Mouse (Mus musculus) heart, embryonic 15.5 days (tissue): Measurements from ENCODE around the gene Med13l. TPM values are rescaled to one million over a fixed set of nuclear protein-coding genes. Genes with fewer than 3 reads are reported as not detected.

Experiments used
- ATAC-seq: fragments of 200-750 bp; cut with Nextera tagmentation; replicated peaks from 2 replicates; pipeline ENCODE4 v1.8.0; 2017; ENCODE audit warnings: low read depth, moderate TSS enrichment; ENCODE audit not compliant: insufficient number of reproducible peaks, insufficient read depth, low FRiP score
- H3K27ac ChIP-seq: fragments of 300-500 bp; sonication (generic); 2 replicates; pipeline ENCODE4 v1.5.1; 2015; ENCODE audit warnings: mild to moderate bottlenecking, inconsistent platforms
- H3K27me3 ChIP-seq: fragments of 300-500 bp; sonication (generic); 2 replicates; pipeline ENCODE4 v1.6.1; 2015; ENCODE audit warnings: inconsistent platforms
- H3K36me3 ChIP-seq: fragments of 300-500 bp; sonication (generic); 2 replicates; pipeline ENCODE4 v1.6.1; 2015; ENCODE audit warnings: mild to moderate bottlenecking, inconsistent platforms
- H3K4me1 ChIP-seq: fragments of 300-500 bp; sonication (generic); replicated peaks from 2 replicates; pipeline ENCODE4 v1.6.1; 2015; ENCODE audit warnings: inconsistent platforms
- H3K4me2 ChIP-seq: fragments of 300-500 bp; sonication (generic); 2 replicates; pipeline ENCODE4 v1.6.1; 2015; ENCODE audit warnings: inconsistent platforms, mild to moderate bottlenecking, moderate library complexity
- H3K4me3 ChIP-seq: fragments of 300-500 bp; sonication (generic); 2 replicates; pipeline ENCODE4 v1.5.1; 2015; ENCODE audit warnings: mild to moderate bottlenecking, inconsistent platforms
- H3K9ac ChIP-seq: fragments of 300-500 bp; sonication (generic); 2 replicates; pipeline ENCODE4 v1.6.1; 2015; ENCODE audit warnings: mild to moderate bottlenecking, inconsistent platforms
- H3K9me3 ChIP-seq: fragments of 300-500 bp; sonication (generic); replicated peaks from 2 replicates; pipeline ENCODE4 v1.6.1; 2016; ENCODE audit warnings: inconsistent platforms
- WGBS: fragments of 180-500 bp; shearing (Covaris S2); methylation state at CpG from one replicate; pipeline ENCODE4 v1.1.7; 2015; ENCODE audit warnings: mixed read lengths; 5-methylcytosine and 5-hydroxymethylcytosine counted together
- polyA plus RNA-seq: library from polyadenylated mRNA; unstranded; fragments of >200 nt; fragmentation: Nextera tagmentation; extraction: Ambion mirVana; gene quantifications from 2 replicates; pipeline ENCODE4 v1.2.1, GENCODE M21; 2015

Gene Med13l
- polyA plus RNA-seq, 1 experiment from 2014 or later, result 6.1 TPM

DNA sequence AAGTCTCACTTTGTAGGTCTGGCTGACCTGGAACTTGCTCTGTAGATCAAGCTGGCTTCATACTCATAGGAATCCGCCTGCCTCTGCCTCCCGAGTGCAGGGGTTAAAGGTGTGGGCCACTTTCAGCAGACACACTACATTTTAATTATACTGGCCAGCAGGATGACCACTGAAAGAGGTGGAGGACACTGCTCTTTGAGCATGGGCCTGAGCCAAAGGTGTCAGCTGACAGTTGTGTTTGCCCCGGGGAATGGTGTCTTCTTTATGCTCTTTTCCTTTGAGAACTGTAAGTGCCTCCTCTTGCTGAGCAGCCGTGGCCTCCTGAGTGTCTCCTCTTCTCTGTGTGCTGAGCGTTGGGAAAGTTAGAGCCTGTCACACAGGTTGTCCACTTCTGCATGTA lies 35.4 kb downstream of the Med13l start:
- Histone ChIP-seq H3K9me3 (no peaks in the 10 kb centered on the region), H3K4me3 (no peak overlapping the region), H3K4me1 (peaks cover 54% of the 10 kb centered on the region), H3K36me3 (no peaks in the 10 kb centered on the region), H3K27ac (no peak overlapping the region), H3K27me3 (no peaks in the 10 kb centered on the region), H3K9ac (no peak overlapping the region), H3K4me2 (no peak overlapping the region)
- 81% methylated on average over 5 of the region's 5 CpGs for WGBS
- no peak for ATAC-seq

GRCm38 (mm10) chr5:118596452-118597092 lies 36.1 kb downstream of the Med13l start:
- Histone ChIP-seq H3K36me3 (no peaks in the 10 kb centered on the region), H3K9ac (no peak overlapping the region), H3K4me2 (no peak overlapping the region), H3K4me1 (peaks cover 50% of the 10 kb centered on the region), H3K27me3 (no peaks in the 10 kb centered on the region), H3K27ac (no peak overlapping the region), H3K4me3 (no peak overlapping the region), H3K9me3 (no peaks in the 10 kb centered on the region)
- WGBS, result 73% methylated on average over 15 of the region's 15 CpGs
- no peak for ATAC-seq

- Histone ChIP-seq H3K36me3 (no peaks in the 10 kb centered on the region), H3K9me3 (no peaks in the 10 kb centered on the region), H3K4me3 (no peak overlapping the region), H3K9ac (no peak overlapping the region), H3K27ac (no peak overlapping the region), H3K4me2 (no peak overlapping the region), H3K27me3 (no peaks in the 10 kb centered on the region), H3K4me1 (peaks cover 45% of the 10 kb centered on the region)
- no peak for ATAC-seq
- WGBS, result 68% methylated on average over 6 of the region's 6 CpGs
Measured at GRCm38 (mm10) chr5:118598601-118599000, 38.1 kb downstream of the Med13l start.

- 83% methylated on average over 4 of the region's 4 CpGs for WGBS
- H3K4me1 ChIP-seq, result peaks cover 43% of the 10 kb centered on the region
- H3K27me3 ChIP-seq, result no peaks in the 10 kb centered on the region
Measured at GRCm38 (mm10) chr5:118601452-118601851, 41.0 kb downstream of the Med13l start.

GRCm38 (mm10) chr5:118602706-118603105 lies 42.2 kb downstream of the Med13l start:
- Histone ChIP-seq H3K4me3 (no peak overlapping the region), H3K27me3 (no peaks in the 10 kb centered on the region), H3K9me3 (no peaks in the 10 kb centered on the region), H3K36me3 (no peaks in the 10 kb centered on the region), H3K4me1 (peaks cover 44% of the 10 kb centered on the region), H3K27ac (no peak overlapping the region), H3K4me2 (no peak overlapping the region), H3K9ac (no peak overlapping the region)
- ATAC-seq, result no peak
- 52% methylated on average over 7 of the region's 7 CpGs for WGBS

More at GRCm38 (mm10) chr5:118601452-118601851, 41.0 kb downstream of the Med13l start:
- Histone ChIP-seq H3K4me3 (no peak overlapping the region), H3K9ac (no peak overlapping the region), H3K27ac (no peak overlapping the region), H3K9me3 (no peaks in the 10 kb centered on the region), H3K36me3 (no peaks in the 10 kb centered on the region), H3K4me2 (no peak overlapping the region)
- ATAC-seq, result no peak

DNA sequence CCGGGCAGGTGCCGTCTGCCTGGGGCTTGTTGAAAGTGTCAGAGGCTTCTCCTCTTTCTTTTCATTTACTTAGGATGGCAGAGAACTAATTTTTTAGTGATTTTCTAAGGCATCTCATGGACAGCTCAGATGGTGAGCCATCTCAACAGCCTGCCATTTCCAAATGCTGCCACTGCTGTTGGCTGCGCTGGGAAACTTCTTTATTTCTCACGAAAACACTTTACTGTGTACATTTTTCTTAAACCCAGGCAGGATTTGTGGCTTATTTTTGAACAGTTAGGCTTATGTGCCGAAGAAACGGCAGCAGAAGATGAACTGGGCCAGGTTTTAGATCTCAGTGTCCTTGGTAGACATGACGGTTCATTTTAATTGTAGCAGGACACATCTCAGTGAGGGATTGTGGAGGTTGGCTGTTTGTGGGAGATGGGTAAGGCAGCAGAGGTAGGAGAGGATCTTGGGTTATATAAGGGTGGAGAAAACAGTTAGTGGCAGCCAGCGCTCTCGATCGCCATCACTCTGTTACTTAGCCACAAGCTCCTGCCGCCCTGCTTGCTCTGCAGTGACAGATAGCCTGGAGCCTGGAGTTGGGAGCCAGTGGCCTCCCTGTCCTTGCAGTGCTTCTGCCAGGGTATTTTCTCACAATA lies 45.1 kb downstream of the Med13l start:
- no peaks in the 10 kb centered on the region for H3K27me3 ChIP-seq
- no peak for ATAC-seq
- 86% methylated on average over 11 of the region's 11 CpGs for WGBS
- no peaks in the 10 kb centered on the region for H3K9me3 ChIP-seq
- no peaks in the 10 kb centered on the region for H3K36me3 ChIP-seq
- no peak overlapping the region for H3K4me2 ChIP-seq
- no peak overlapping the region for H3K4me3 ChIP-seq
- peaks cover 34% of the 10 kb centered on the region for H3K4me1 ChIP-seq
- H3K27ac ChIP-seq, result no peak overlapping the region
- H3K9ac ChIP-seq, result no peak overlapping the region

GRCm38 (mm10) chr5:118606636-118607035 lies 46.2 kb downstream of the Med13l start:
- H3K27ac ChIP-seq, result no peak overlapping the region
- WGBS, result 77% methylated on average over 13 of the region's 13 CpGs
- no peaks in the 10 kb centered on the region for H3K9me3 ChIP-seq
- ATAC-seq, result no peak
- no peaks in the 10 kb centered on the region for H3K27me3 ChIP-seq
- no peak overlapping the region for H3K4me3 ChIP-seq
- no peak overlapping the region for H3K9ac ChIP-seq
- no peak overlapping the region for H3K4me2 ChIP-seq
- peaks cover 32% of the 10 kb centered on the region for H3K4me1 ChIP-seq
- H3K36me3 ChIP-seq, result no peaks in the 10 kb centered on the region

DNA sequence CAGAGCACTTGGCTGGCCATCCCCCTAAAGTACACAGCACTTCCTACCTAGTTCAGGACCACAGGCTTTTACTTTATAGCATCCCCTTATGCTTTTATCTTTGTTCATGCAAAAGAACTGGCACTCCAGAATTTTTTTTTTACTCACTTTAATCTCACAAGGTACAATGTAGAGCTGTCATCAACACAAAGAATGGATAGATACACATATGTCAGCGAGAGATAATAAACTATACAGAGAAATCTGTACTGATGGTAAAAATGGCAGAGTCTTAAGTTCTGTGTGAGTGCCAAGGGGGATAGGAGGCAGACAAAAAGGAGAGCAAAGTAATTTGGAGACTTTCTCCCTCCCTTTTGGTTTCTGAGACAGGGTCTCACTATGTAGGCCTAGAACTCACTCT lies 47.4 kb downstream of the Med13l start:
- H3K9ac ChIP-seq, result no peak overlapping the region
- 90% methylated on average over 1 of the region's 1 CpGs for WGBS
- no peak overlapping the region for H3K4me2 ChIP-seq
- H3K4me3 ChIP-seq, result no peak overlapping the region
- no peaks in the 10 kb centered on the region for H3K36me3 ChIP-seq
- ATAC-seq, result no peak
- no peaks in the 10 kb centered on the region for H3K9me3 ChIP-seq
- H3K4me1 ChIP-seq, result peaks cover 33% of the 10 kb centered on the region
- H3K27me3 ChIP-seq, result no peaks in the 10 kb centered on the region
- no peak overlapping the region for H3K27ac ChIP-seq

DNA sequence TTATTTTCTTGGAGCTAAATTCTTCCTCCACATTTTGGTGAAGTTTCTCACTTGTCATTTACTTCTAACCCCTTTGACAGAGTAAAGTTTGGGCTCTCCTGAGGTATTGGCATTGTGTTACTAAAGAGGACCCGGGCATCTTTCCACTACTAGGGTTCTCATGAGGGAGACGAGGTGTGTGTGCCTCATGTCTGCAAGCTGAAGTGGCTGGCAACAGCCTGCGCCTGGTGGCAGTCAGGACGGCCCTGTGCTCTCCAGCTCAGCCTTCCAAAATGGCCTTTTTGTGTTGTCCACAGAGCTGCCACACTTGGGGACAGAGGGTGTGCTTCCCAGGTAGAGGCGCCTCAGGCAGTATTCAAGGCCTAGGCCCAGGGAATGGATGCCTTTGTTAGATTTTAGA lies 50.0 kb downstream of the Med13l start:
- no peak overlapping the region for H3K27ac ChIP-seq
- no peak overlapping the region for H3K4me2 ChIP-seq
- H3K4me1 ChIP-seq, result peaks cover 51% of the 10 kb centered on the region
- H3K9ac ChIP-seq, result no peak overlapping the region
- WGBS, result 52% methylated on average over 5 of the region's 5 CpGs
- no peaks in the 10 kb centered on the region for H3K9me3 ChIP-seq
- no peak overlapping the region for H3K4me3 ChIP-seq
- no peak for ATAC-seq
- no peaks in the 10 kb centered on the region for H3K27me3 ChIP-seq
- no peaks in the 10 kb centered on the region for H3K36me3 ChIP-seq

DNA sequence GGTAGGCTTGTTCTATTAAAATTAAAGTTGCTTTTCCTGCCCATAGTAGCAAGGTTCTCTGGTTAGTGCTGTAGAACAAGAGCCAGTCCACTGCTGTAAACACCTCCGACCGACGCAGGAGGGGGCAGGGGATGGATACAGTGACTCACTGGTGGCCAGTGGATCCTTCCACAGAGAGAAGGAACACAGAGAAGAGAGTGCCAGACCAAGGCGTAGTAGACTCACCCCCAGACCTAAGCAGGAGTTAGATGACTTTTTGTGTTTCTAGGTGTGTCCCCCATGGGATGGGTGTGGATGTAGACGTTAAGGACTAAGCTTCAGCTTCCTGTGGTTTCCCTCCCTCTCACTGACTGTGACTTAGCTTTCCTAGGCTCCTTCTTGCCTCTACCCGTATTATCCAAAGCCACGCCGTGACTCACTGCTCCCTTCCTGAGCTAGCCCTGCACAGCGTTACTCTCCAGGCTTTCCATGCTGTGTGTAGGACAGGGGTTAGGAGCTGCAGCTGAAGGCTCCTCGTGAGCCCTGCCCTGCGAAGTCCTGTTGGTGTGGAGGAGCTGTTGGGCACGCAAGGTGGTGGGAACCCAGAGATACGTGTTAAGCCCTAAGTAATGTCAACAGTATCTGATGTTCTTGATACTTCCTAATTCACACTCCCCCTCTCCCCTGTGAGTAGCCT lies 52.6 kb downstream of the Med13l start:
- Histone ChIP-seq H3K9ac (no peak overlapping the region), H3K4me2 (no peak overlapping the region), H3K27me3 (no peaks in the 10 kb centered on the region), H3K27ac (peak overlapping the region; percentile 54), H3K4me3 (no peak overlapping the region), H3K36me3 (no peaks in the 10 kb centered on the region), H3K4me1 (peaks cover 46% of the 10 kb centered on the region), H3K9me3 (no peaks in the 10 kb centered on the region)
- ATAC-seq, result no peak
- WGBS, result 61% methylated on average over 13 of the region's 13 CpGs

- 32% methylated on average over 2 of the region's 2 CpGs for WGBS
- H3K27me3 ChIP-seq, result no peaks in the 10 kb centered on the region
- H3K27ac ChIP-seq, result peak overlapping the region; percentile 54
- no peak; the same call in 1 of the 2 replicates for ATAC-seq
- no peaks in the 10 kb centered on the region for H3K9me3 ChIP-seq
- peaks cover 48% of the 10 kb centered on the region for H3K4me1 ChIP-seq
- H3K4me3 ChIP-seq, result no peak overlapping the region
- no peaks in the 10 kb centered on the region for H3K36me3 ChIP-seq
- no peak overlapping the region for H3K4me2 ChIP-seq
- H3K9ac ChIP-seq, result no peak overlapping the region
Measured at GRCm38 (mm10) chr5:118613704-118614103, 53.2 kb downstream of the Med13l start.
